Mouse (Mus musculus) stomach, postnatal 0 days (tissue): ENCODE data around the gene Ftsj1.

Experiments used
- CTCF ChIP-seq: IDR thresholded peaks from 2 replicates; pipeline ENCODE4 v1.5.1; 2016; ENCODE audit warnings: antibody characterized with exemption, low read depth, mild to moderate bottlenecking, moderate library complexity
- EP300 ChIP-seq: optimal IDR thresholded peaks from 2 replicates; pipeline ENCODE3; 2016; ENCODE audit warnings: antibody characterized with exemption

- TF ChIP-seq CTCF (no peak), EP300 (no peak)
Observed at GRCm38 (mm10) chrX:8251789-8252333, 345 bp downstream of the Ftsj1 start.
